ENCODE assay signal across 8 mouse cellular contexts in genomic region chr5:142959576-142960556, GRCm38 (mm10). TPM values are rescaled to one million over a fixed set of nuclear protein-coding genes. Genes with fewer than 3 reads are reported as not detected.
DNase-seq lines count a peak whose midpoint lies in the region; ATAC-seq and TF ChIP-seq lines count a peak whose summit lies in the region.

TSS of gene Fscn1 (plus strand) at chr5:142960343.

- H3K27me3 ChIP-seq in hindbrain, embryonic 15.5 days, result no peaks in the 10 kb centered on the region

- peak; percentile 31 for TF ChIP-seq CTCF in gastrocnemius, adult 2 months (IDR thresholded peaks at IDR 0.05)

- intact Hi-C loops in gastrocnemius, adult 2 months (cut with DNase I), result no loop called here

- H3K9ac ChIP-seq in hindbrain, embryonic 15.5 days, result peak within 1 kb of the TSS; percentile 87

- H3K9me3 ChIP-seq in hindbrain, embryonic 15.5 days, result no peaks in the 10 kb centered on the region

- WGBS in hindbrain, embryonic 15.5 days, result 8% methylated on average over 44 of the region's 44 CpGs

- peak within 1 kb of the TSS; percentile 86 for H3K27ac ChIP-seq in gastrocnemius, adult 2 months
- H3K27ac ChIP-seq in hindbrain, embryonic 15.5 days (replicated peaks), result peak within 1 kb of the TSS; percentile 92

- H3K4me3 ChIP-seq in gastrocnemius, adult 2 months, result peak within 1 kb of the TSS; percentile 81
- peak within 1 kb of the TSS; percentile 68 for H3K4me3 ChIP-seq in hindbrain, embryonic 15.5 days

- peak; percentile 89 for DNase-seq in adipocyte (ENCODE audit: low spot score)
- DNase-seq in cerebellum, postnatal 36 days, result peak; percentile 48 to 61
- peak; percentile 89 for DNase-seq in gastrocnemius, adult 2 months
- DNase-seq in left cerebral cortex, adult 11 months (ENCODE audit: low spot score), result peak; percentile 76
- peak; percentile 71 for DNase-seq in lung, postnatal 25 days (ENCODE audit: low spot score)
- DNase-seq in right cerebral cortex, adult 2 months (ENCODE audit: low spot score in 2 of 2), result peak; percentile 92 to 95
- DNase-seq in urinary bladder, postnatal 36 days (ENCODE audit: low spot score in 2 of 2), result peak; percentile 83 to 88

- H3K4me1 ChIP-seq in hindbrain, embryonic 15.5 days (replicated peaks), result peaks cover 28% of the 10 kb centered on the region

- no peaks in the 10 kb centered on the region for H3K36me3 ChIP-seq in hindbrain, embryonic 15.5 days

- peak within 1 kb of the TSS; percentile 95 for H3K4me2 ChIP-seq in hindbrain, embryonic 15.5 days

- ATAC-seq in hindbrain, embryonic 15.5 days (ENCODE audit: low FRiP score, low read depth), result peak; percentile 71

RNA-seq across cellular contexts. Expression of gene Fscn1, which starts in this region (rescaled TPM):
- 1 to 10 TPM; 4.4 to 7.3 TPM for total RNA-seq in gastrocnemius, adult 2 months (2021)
- 488 and 506 TPM in 2 replicates for polyA plus RNA-seq in hindbrain, embryonic 15.5 days (2015; fragmentation: Nextera tagmentation; extraction: Ambion mirVana)

Comparison
In these comparisons a context has a peak if more than half of its experiments do, and no peak if none do; other contexts are left out.
1. Peak in every context shown above with its lines: DNase-seq, ATAC-seq, H3K4me3 ChIP-seq and H3K27ac ChIP-seq.